Mouse (Mus musculus) liver, adult (tissue): ENCODE measurements around the gene Nkapd1.

Experiments used
- GATA4 ChIP-seq: IDR thresholded peaks from 2 replicates; pipeline ENCODE4 v1.6.1; 2014; ENCODE audit warnings: mild to moderate bottlenecking, low read length; ENCODE audit not compliant: insufficient replicate concordance

The Nkapd1 gene

DNA sequence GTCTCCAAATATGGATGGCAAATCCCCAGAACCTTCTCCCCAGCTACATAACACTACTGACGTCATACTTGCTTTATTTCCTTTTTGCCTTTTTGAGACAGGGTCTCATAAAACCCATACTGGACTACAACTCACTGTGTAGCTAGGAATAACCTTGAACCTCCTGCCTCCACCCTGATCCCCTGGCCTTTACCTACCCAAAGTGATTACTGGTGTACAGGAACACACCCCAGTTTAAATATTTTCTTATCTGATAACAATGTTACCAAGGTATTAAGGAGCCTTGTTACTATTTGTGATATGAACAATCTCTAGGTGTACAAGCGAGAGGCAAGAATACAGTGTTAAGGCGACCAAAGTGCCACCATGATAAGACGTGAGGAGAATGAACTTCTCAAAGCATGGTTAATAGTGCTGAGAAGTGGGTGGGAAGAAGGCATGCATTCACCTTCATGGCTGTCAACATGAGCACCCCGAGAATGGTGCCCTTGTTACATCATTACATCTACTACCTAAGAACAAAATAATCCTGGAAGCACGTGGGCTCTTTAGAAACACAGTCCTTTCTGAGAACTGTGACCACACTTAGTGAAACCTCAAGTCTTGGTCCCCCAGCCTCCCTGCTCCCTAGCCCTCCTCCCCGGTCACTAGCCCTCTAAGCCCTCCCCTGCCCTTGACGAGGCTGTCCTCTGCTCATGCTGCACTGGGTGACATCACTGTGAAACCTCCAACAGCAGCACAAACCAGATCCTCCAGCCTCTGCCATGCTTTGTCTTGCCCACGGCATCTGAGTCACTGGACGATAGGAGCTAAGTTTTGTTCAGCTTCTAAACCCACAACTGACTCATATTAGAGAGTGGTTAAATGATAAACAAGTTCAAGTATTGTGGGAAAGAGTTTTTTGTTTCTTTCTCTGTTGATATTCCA is 47.4 kb downstream of the Nkapd1 start:
- no peak for TF ChIP-seq GATA4

DNA sequence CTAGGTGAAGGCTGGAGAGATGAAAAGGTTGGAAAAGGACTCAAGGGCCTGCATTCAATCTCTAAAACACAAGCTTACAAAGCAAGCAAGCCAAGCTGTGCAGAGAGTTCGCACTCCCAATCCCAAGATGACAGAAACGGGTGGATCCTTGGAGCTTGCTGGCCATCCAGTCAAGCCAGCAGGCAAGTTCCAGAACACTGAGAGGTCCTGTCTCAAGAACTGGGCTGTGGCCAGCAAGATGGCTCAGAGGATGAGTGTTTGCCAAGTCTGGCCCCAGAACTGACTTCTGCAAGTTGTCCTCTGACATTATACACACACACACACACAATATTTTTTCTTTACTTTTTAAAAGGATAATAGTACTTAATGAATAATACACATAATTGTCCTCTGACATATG is 49.4 kb downstream of the Nkapd1 start:
- no peak for TF ChIP-seq GATA4

DNA sequence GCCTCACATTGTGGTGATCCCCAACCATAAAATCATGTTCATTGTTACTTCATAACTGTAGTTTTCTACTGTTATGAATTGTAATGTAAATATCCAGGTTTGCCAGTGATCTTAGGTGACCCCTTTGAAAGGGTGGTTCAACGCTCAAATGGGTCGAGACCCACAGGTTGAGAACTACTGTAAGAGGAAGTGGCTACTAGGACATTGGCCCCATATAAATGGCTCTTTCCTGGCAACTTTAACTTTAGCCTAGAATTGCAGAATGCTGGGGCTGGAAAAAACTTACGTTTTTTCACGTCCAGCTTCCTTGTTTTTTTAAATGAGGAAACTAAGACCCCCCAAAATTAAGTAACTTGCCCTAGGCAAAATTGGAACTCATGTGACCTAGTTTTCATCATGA is 49.9 kb downstream of the Nkapd1 start:
- no peak for TF ChIP-seq GATA4

DNA sequence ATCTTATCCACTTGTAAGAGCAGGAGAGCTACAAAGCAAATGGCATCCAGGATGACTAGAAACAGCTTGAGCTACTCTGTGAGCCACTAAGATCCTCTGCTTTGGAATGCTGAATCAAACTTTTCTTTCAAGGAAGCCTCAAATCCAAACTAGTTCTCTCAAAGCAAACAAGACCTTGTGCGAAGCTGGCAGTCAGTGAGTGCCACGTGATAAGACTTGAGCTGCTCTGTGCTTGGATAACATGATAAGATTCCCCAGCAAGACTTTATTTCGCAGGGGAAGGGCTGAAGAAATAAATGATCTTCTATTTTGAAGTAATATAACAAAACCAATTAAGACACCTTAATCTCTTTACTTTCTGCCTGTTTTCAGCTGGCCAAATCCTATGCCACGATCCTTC is 51.3 kb downstream of the Nkapd1 start:
- no peak for TF ChIP-seq GATA4

DNA sequence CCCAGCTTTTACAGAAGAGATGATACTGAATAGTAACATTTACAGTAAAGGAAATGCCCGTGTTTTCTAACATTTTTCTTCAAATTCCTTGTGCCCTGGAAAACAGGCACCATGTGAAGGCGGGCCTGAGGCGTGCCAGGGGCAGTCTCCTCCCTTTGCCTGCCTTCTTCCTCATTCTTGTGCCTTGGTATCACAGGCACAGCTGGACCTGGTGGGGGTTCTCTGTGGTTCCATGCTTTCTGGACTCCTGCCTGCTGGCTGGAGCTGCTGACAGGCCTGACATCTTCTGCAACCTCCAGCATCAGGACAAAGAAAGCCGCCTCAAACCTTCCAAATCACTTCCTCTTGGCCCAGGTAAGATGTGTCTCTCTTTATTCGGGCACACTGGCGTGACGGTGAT is 52.1 kb downstream of the Nkapd1 start:
- no peak for TF ChIP-seq GATA4

DNA sequence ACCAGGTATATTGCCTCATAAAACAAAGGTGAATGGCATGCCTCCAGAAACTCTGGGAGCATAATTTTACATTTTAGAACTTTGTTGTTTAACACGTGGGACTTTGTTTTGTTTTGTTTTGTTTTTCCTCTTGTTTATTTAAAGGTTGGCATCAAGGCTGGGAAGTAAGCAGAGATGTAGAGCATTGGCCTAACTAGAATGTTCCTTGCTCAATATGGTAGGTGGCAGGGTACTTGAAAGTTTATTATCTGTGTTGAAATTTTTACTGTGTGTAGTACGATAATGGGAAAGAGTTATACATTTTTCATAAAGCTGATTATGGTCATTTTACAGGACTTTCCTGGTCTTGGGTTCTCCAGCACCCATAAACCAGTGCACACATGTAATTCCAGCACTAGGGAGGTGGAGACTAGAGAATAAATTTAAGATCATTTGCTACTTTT is 55.3 kb downstream of the Nkapd1 start:
- TF ChIP-seq GATA4, result no peak

DNA sequence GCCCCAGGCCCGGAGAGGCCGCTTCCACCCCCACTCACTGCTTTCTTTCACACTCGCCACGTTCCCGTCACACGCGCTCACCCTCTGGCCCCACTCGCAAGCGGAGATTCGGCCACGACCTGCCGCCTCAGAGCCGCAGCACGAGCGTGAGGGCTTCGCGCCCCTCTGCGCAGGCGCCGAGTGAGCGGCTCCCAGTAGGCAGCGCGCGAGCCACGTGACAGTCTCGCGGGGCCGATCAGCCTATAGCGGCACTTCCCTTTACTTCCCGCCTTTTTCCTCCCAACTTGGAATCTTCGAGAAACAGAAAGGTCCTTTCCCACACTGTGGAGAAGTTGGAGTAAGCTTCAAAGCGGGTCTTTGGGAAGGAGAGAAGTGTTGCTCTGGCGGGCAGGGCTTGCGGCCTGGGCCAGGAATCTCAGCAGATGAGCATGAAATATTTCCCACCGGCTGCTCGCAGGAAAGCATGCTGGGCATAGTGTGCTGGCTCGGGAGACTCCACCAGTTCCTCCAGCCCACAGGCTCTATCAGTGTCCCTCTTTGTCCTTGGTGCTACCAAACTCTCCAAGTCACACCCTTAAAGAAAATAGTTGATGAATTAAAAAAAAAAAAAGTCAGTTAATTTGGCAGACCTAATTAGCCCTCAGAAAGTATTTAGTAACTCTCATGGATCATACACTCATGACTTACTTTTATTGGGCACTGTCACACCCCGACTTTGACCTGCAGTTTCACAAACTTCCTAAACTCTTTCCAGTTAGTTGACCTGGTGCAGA is 55.9 kb downstream of the Nkapd1 start, which contains the start of gene Tex12:
Gene Tex12, minus strand, starts transcription at position 181 of the 773 bp plus-strand sequence.
- TF ChIP-seq GATA4, result no peak
